Mouse (Mus musculus) A20 (cell line): ENCODE measurements at regions not wholly inside any gene's neighbourhood (a gene's known extent, or its start where the extent isn't known, plus 50 kb on each side); places are given as distances from the start of the nearest gene placed in this dataset.

Source experiments
- DNase-seq: peaks from one replicate; pipeline ENCODE4 v3.0.0-alpha.2; 2011; ENCODE audit warnings: low read depth, low spot score

GRCm38 (mm10) chr4:24154418-24154817 lies 341.8 kb upstream of the Mms22l start:
- DNase-seq = peak; percentile 65

- DNase-seq = no peak
Measured at GRCm38 (mm10) chr4:24173750-24174149, 322.5 kb upstream of the Mms22l start.

GRCm38 (mm10) chr4:24213262-24214036 lies 282.8 kb upstream of the Mms22l start:
- no peak for DNase-seq

- no peak for DNase-seq
Measured at GRCm38 (mm10) chr4:24214037-24214362, 282.3 kb upstream of the Mms22l start.

GRCm38 (mm10) chr4:24218383-24218934 lies 277.8 kb upstream of the Mms22l start:
- no peak for DNase-seq

- no peak for DNase-seq
Measured at GRCm38 (mm10) chr4:24219074-24219497, 277.2 kb upstream of the Mms22l start.

GRCm38 (mm10) chr4:24219583-24219982 lies 276.7 kb upstream of the Mms22l start:
- DNase-seq = no peak

GRCm38 (mm10) chr4:24245124-24245523 lies 251.1 kb upstream of the Mms22l start:
- no peak for DNase-seq

- no peak for DNase-seq
Measured at GRCm38 (mm10) chr4:24248142-24249054, 247.9 kb upstream of the Mms22l start.

- peak; percentile 58 for DNase-seq
Measured at GRCm38 (mm10) chr4:24249243-24249970, 246.8 kb upstream of the Mms22l start.

- peak; percentile 32 for DNase-seq
Measured at GRCm38 (mm10) chr4:24278154-24278553, 218.1 kb upstream of the Mms22l start.
